Comparison of ENCODE assay signal across 8 mouse cellular contexts in the genomic region with DNA sequence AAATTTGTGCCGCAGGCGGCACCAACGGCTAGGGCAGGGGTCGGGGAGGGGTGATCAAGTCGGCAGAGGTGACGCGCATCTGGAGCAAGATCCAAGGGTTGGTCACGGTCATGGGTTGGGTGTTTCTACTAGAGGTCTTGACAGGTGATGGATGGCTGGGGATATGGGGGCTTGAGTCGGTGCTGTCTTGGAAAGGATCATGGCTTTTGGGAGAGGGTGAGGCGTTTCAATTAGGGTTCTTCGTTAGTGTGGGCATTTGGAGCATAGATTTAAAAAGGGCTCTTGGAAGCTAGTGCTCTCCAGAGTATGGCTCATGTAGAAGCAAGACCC. TPM values are rescaled to one million over a fixed set of nuclear protein-coding genes. Genes with fewer than 3 reads are reported as not detected.
DNase-seq lines count a peak whose midpoint lies in the region; ATAC-seq and TF ChIP-seq lines count a peak whose summit lies in the region.

No protein-coding gene starts in this region.

- peak overlapping the region; percentile 62 for H3K4me2 ChIP-seq in kidney, postnatal 0 days (ENCODE audit: low read length)
- peak overlapping the region; percentile 74 for H3K4me2 ChIP-seq in hindbrain, embryonic 16.5 days (ENCODE audit: low read length)
- H3K4me2 ChIP-seq in midbrain, embryonic 16.5 days (ENCODE audit: low read length): peak overlapping the region; percentile 75

- no peak for DNase-seq in kidney, postnatal 0 days (ENCODE audit: low spot score)
- no peak for DNase-seq in kidney, postnatal 4 days
- no peak for DNase-seq in embryonic facial prominence, embryonic 10.5 days (ENCODE audit: low spot score)
- no peak for DNase-seq in urinary bladder, postnatal 10 days (ENCODE audit: low spot score)
- DNase-seq in thymus, postnatal 10 days (ENCODE audit: low spot score in 2 of 2): no peak
- no peak for DNase-seq in Muller cell, postnatal 12 days (ENCODE audit: inconsistent ontology term)

- ATAC-seq in kidney, postnatal 0 days (replicated peaks; ENCODE audit: low FRiP score, low read depth): no peak
- ATAC-seq in hindbrain, embryonic 16.5 days: no peak; the same call in 1 of the 2 replicates
- ATAC-seq in midbrain, embryonic 16.5 days: peak; percentile 52

- peak overlapping the region; percentile 79 for H3K27ac ChIP-seq in kidney, postnatal 0 days
- peak overlapping the region; percentile 93 for H3K27ac ChIP-seq in embryonic facial prominence, embryonic 10.5 days (replicated peaks)
- peak overlapping the region; percentile 91 for H3K27ac ChIP-seq in hindbrain, embryonic 16.5 days (ENCODE audit: low read depth, low read length)
- peak overlapping the region; percentile 93 for H3K27ac ChIP-seq in midbrain, embryonic 16.5 days (ENCODE audit: low read length)

- H3K9me3 ChIP-seq in kidney, postnatal 0 days (replicated peaks; ENCODE audit: low read length): no peaks in the 10 kb centered on the region
- no peaks in the 10 kb centered on the region; the same call in 1 of the 2 replicates for H3K9me3 ChIP-seq in embryonic facial prominence, embryonic 10.5 days
- no peaks in the 10 kb centered on the region; the same call in 1 of the 2 replicates for H3K9me3 ChIP-seq in hindbrain, embryonic 16.5 days (ENCODE audit: control insufficient read depth, low read length)
- no peaks in the 10 kb centered on the region for H3K9me3 ChIP-seq in midbrain, embryonic 16.5 days (replicated peaks; ENCODE audit: control insufficient read depth, low read length, poor library complexity, severe bottlenecking)

- H3K9ac ChIP-seq in kidney, postnatal 0 days (ENCODE audit: low read depth, low read length): peak overlapping the region; percentile 60
- H3K9ac ChIP-seq in hindbrain, embryonic 16.5 days (ENCODE audit: low read depth, low read length): peak overlapping the region; percentile 74
- peak overlapping the region; percentile 70 for H3K9ac ChIP-seq in midbrain, embryonic 16.5 days (ENCODE audit: low read depth, low read length)

- H3K4me1 ChIP-seq in kidney, postnatal 0 days (replicated peaks; ENCODE audit: insufficient read depth, low read length): no peaks in the 10 kb centered on the region
- peaks cover 5% of the 10 kb centered on the region; the same call in 1 of the 2 replicates for H3K4me1 ChIP-seq in embryonic facial prominence, embryonic 10.5 days
- peaks cover 4% of the 10 kb centered on the region for H3K4me1 ChIP-seq in hindbrain, embryonic 16.5 days (ENCODE audit: control insufficient read depth, insufficient read depth, low read depth, low read length)
- H3K4me1 ChIP-seq in midbrain, embryonic 16.5 days (ENCODE audit: control insufficient read depth, insufficient read depth, low read length): peaks cover 6% of the 10 kb centered on the region

- no peaks in the 10 kb centered on the region for H3K36me3 ChIP-seq in kidney, postnatal 0 days (ENCODE audit: insufficient read depth, low read length)
- H3K36me3 ChIP-seq in embryonic facial prominence, embryonic 10.5 days (replicated peaks): peaks cover 28% of the 10 kb centered on the region
- H3K36me3 ChIP-seq in hindbrain, embryonic 16.5 days (ENCODE audit: control insufficient read depth, insufficient read depth, low read length): peaks cover 2% of the 10 kb centered on the region; the same call in 1 of the 2 replicates
- H3K36me3 ChIP-seq in midbrain, embryonic 16.5 days (ENCODE audit: control insufficient read depth, insufficient read depth, low read length): no peaks in the 10 kb centered on the region

- H3K4me3 ChIP-seq in kidney, postnatal 0 days (replicated peaks; ENCODE audit: low read depth, low read length): peak overlapping the region; percentile 52
- H3K4me3 ChIP-seq in embryonic facial prominence, embryonic 10.5 days: peak overlapping the region; percentile 69
- peak overlapping the region; percentile 60 for H3K4me3 ChIP-seq in hindbrain, embryonic 16.5 days (ENCODE audit: low read length)
- peak overlapping the region; percentile 57 for H3K4me3 ChIP-seq in midbrain, embryonic 16.5 days (ENCODE audit: low read depth, low read length)

- TF ChIP-seq CTCF in kidney, postnatal 0 days (IDR thresholded peaks at IDR 0.05; ENCODE audit: low read depth): no peak

- H3K27me3 ChIP-seq in kidney, postnatal 0 days (ENCODE audit: insufficient read depth, low read length): no peaks in the 10 kb centered on the region
- no peaks in the 10 kb centered on the region for H3K27me3 ChIP-seq in embryonic facial prominence, embryonic 10.5 days (replicated peaks; ENCODE audit: low read depth, poor library complexity, severe bottlenecking)
- H3K27me3 ChIP-seq in hindbrain, embryonic 16.5 days (replicated peaks; ENCODE audit: control insufficient read depth, insufficient read depth, low read length): no peaks in the 10 kb centered on the region
- H3K27me3 ChIP-seq in midbrain, embryonic 16.5 days (ENCODE audit: control insufficient read depth, insufficient read depth, low read depth, low read length): no peaks in the 10 kb centered on the region

- 32% methylated on average over 11 of the region's 11 CpGs for WGBS in kidney, postnatal 0 days
- WGBS in embryonic facial prominence, embryonic 10.5 days: 13% methylated on average over 11 of the region's 11 CpGs
- WGBS in hindbrain, embryonic 16.5 days: 22% methylated on average over 11 of the region's 11 CpGs
- WGBS in midbrain, embryonic 16.5 days: 30% methylated on average over 11 of the region's 11 CpGs

RNA-seq across cellular contexts. Expression of a gene that starts 0.2 kb away (rescaled TPM):
- polyA plus RNA-seq in kidney, postnatal 0 days (2015; fragmentation: Nextera tagmentation; extraction: Ambion mirVana): 0.30 TPM in 1 of 2 replicates, not detected in the other
- polyA plus RNA-seq in embryonic facial prominence, embryonic 10.5 days (2016; fragmentation: Nextera tagmentation; extraction: Ambion mirVana): 0.36 and 0.61 TPM in 2 replicates
- not detected in 2 replicates for polyA plus RNA-seq in hindbrain, embryonic 16.5 days (2015; fragmentation: Nextera tagmentation; extraction: Ambion mirVana)
- polyA plus RNA-seq in midbrain, embryonic 16.5 days (2015; fragmentation: Nextera tagmentation; extraction: Ambion mirVana): not detected in 2 replicates

RNA-seq across cellular contexts. Expression of a gene that starts 6.0 kb away (rescaled TPM):
- 40.9 and 41.6 TPM in 2 replicates for polyA plus RNA-seq in kidney, postnatal 0 days (2015; fragmentation: Nextera tagmentation; extraction: Ambion mirVana)
- 73.0 and 73.6 TPM in 2 replicates for polyA plus RNA-seq in embryonic facial prominence, embryonic 10.5 days (2016; fragmentation: Nextera tagmentation; extraction: Ambion mirVana)
- 143 and 144 TPM in 2 replicates for polyA plus RNA-seq in hindbrain, embryonic 16.5 days (2015; fragmentation: Nextera tagmentation; extraction: Ambion mirVana)
- polyA plus RNA-seq in midbrain, embryonic 16.5 days (2015; fragmentation: Nextera tagmentation; extraction: Ambion mirVana): 132 and 139 TPM in 2 replicates

RNA-seq across cellular contexts. Expression of a gene that starts 8.1 kb away (rescaled TPM):
- 39.6 and 40.6 TPM in 2 replicates for polyA plus RNA-seq in kidney, postnatal 0 days (2015; fragmentation: Nextera tagmentation; extraction: Ambion mirVana)
- 22.5 and 23.8 TPM in 2 replicates for polyA plus RNA-seq in embryonic facial prominence, embryonic 10.5 days (2016; fragmentation: Nextera tagmentation; extraction: Ambion mirVana)
- 31.6 and 36.3 TPM in 2 replicates for polyA plus RNA-seq in hindbrain, embryonic 16.5 days (2015; fragmentation: Nextera tagmentation; extraction: Ambion mirVana)
- polyA plus RNA-seq in midbrain, embryonic 16.5 days (2015; fragmentation: Nextera tagmentation; extraction: Ambion mirVana): 29.9 and 30.8 TPM in 2 replicates

RNA-seq across cellular contexts. Expression of a gene that starts 25.3 kb away (rescaled TPM):
- 32.7 and 36.2 TPM in 2 replicates for polyA plus RNA-seq in kidney, postnatal 0 days (2015; fragmentation: Nextera tagmentation; extraction: Ambion mirVana)
- 40.2 and 40.3 TPM in 2 replicates for polyA plus RNA-seq in embryonic facial prominence, embryonic 10.5 days (2016; fragmentation: Nextera tagmentation; extraction: Ambion mirVana)
- polyA plus RNA-seq in hindbrain, embryonic 16.5 days (2015; fragmentation: Nextera tagmentation; extraction: Ambion mirVana): 45.7 and 51.2 TPM in 2 replicates
- 49.0 and 49.9 TPM in 2 replicates for polyA plus RNA-seq in midbrain, embryonic 16.5 days (2015; fragmentation: Nextera tagmentation; extraction: Ambion mirVana)

RNA-seq across cellular contexts. Expression of a gene that starts 28.5 kb away (rescaled TPM):
- 16.8 and 17.4 TPM in 2 replicates for polyA plus RNA-seq in kidney, postnatal 0 days (2015; fragmentation: Nextera tagmentation; extraction: Ambion mirVana)
- 20.3 and 22.1 TPM in 2 replicates for polyA plus RNA-seq in embryonic facial prominence, embryonic 10.5 days (2016; fragmentation: Nextera tagmentation; extraction: Ambion mirVana)
- 52.8 and 55.8 TPM in 2 replicates for polyA plus RNA-seq in hindbrain, embryonic 16.5 days (2015; fragmentation: Nextera tagmentation; extraction: Ambion mirVana)
- polyA plus RNA-seq in midbrain, embryonic 16.5 days (2015; fragmentation: Nextera tagmentation; extraction: Ambion mirVana): 71.6 and 76.4 TPM in 2 replicates
